Mouse (Mus musculus) testis, adult 2 months (tissue): ENCODE data around the gene Chst11.

Source experiments
- CTCF ChIP-seq: fragments of 200-500 bp; IDR thresholded peaks from 2 replicates; pipeline ENCODE4 v1.5.1; 2012; ENCODE audit warnings: low read depth, mild to moderate bottlenecking, inconsistent platforms, low read length, moderate library complexity; ENCODE audit not compliant: control insufficient read depth, insufficient read depth, insufficient replicate concordance
- POLR2A ChIP-seq: fragments of 200-500 bp; IDR thresholded peaks from 2 replicates; pipeline ENCODE4 v1.6.1; 2012; ENCODE audit warnings: low read depth, mild to moderate bottlenecking, inconsistent platforms, low read length, moderate library complexity; ENCODE audit not compliant: control insufficient read depth

DNA sequence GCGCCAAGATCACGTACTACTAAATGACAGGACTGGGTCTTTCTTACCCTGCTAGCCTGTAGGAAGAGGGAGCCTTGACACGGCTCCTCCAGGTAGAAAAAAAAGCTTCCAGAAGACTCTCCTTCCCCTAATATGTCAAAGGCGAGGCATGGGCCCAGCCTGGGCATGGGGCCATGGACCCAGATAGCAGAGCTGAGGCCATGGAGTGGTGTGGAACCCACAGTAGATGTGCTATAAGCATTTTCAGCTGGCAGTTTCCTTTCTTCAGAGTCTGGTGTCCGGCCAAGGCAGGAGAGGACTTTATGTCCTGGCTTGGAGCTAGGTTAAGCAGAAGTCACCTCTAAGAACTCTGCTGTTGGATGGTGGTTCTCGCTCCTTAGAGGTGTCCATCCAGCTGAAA is 111.0 kb downstream of the Chst11 start:
- TF ChIP-seq POLR2A: no peak
- no peak for TF ChIP-seq CTCF
